Mouse (Mus musculus) spleen, adult 2 months (tissue): Measurements from ENCODE around the gene D930007J09Rik.

Experiments used
- CTCF ChIP-seq: fragments of 200-500 bp; IDR thresholded peaks from 2 replicates; pipeline ENCODE4 v1.5.1; 2011; ENCODE audit warnings: mild to moderate bottlenecking, inconsistent platforms; ENCODE audit not compliant: insufficient read depth, insufficient read length, insufficient replicate concordance; ENCODE audit errors: extremely low read depth
- POLR2A ChIP-seq: fragments of 200-500 bp; IDR thresholded peaks from 2 replicates; pipeline ENCODE4 v1.6.1; 2011; ENCODE audit warnings: low read depth, low read length, inconsistent platforms

DNA sequence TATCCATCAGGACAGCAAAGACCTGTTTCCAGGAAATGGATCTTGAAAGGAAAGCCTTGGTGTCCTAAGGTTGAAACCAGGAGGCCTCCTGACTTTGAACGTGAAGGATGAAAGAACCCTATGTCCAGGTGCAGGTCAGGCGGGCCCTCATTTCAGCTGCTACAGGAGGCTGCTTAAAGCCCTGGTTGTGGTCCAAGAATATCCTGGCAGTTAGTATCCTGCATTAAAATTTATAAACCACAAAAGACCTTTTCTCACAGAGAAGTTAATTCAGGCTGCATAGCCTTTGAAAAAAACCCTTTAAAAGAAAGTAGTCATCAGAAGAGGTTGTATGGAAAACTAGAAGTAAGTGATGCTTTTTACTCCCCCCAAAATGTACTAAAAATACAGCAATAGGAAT is 41.9 kb downstream of the D930007J09Rik start:
- TF ChIP-seq CTCF (no peak), POLR2A (no peak)
